Mouse (Mus musculus) MEL (cell line): ENCODE results near the gene Upf1.

Experiments
- CHD2 ChIP-seq: IDR thresholded peaks from 2 replicates; pipeline ENCODE4 v1.6.1; 2011; ENCODE audit warnings: low read length, improper control_type of control experiment
- POLR2AphosphoS2 ChIP-seq: IDR thresholded peaks from 2 replicates; pipeline ENCODE4 v1.6.1; 2011; ENCODE audit warnings: low read length, improper control_type of control experiment
- TCF12 ChIP-seq: IDR thresholded peaks from 2 replicates; pipeline ENCODE4 v1.6.1; 2014; ENCODE audit warnings: low read depth, mild to moderate bottlenecking, inconsistent platforms, low read length, improper control_type of control experiment, moderate library complexity

GRCm38 (mm10) chr8:70351035-70351999, 1.8 kb downstream of the Upf1 start:
- no peak for TF ChIP-seq POLR2AphosphoS2
- no peak for TF ChIP-seq TCF12
- no peak for TF ChIP-seq CHD2
